Mouse (Mus musculus): ENCODE results near the gene Gm5936. TPM values are rescaled to one million over a fixed set of nuclear protein-coding genes. Genes with fewer than 3 reads are reported as not detected.

Gene Gm5936
- not detected for polyA plus RNA-seq (2017; shearing (Covaris generic))

DNA sequence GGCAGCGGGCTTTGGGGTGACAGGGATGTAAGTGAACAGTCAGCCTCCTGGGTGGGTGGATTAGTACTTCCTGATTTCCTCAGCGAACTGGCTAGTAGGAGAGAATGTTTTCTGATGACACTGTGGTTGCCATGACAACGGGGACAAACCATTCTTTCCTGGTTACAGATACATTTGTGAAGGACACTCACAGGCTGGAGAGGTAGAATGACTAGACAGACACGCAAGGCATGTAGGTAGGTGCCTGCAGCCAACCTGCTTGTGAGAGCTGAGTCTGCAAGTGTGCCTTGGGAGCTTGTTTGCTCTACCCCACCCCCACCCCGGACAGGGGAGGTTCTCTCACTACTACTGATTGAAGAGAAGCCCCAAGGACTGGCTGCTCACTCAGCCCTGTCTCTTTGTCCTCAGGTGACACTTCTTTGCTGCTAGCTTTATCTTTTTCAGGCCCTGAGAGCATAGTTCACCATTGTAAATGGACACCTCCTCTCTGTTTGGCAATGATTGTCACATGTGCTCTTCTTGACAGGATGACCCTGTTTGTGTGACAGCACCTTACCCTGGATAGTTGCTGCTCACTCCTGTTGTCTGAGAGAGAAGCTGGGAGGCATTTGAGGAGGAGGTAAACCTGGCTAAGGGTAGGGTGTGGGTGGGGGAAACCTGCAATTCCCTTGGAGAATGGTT, at the start of gene Gm5936:
Gene Gm5936 (plus strand): TSS at position 355 of the 681 bp plus-strand sequence.

Other genes starting within 250 kb of the Gm5936 start
- gene Olfr1325, start 244.5 kb upstream of the Gm5936 start, polyA plus RNA-seq (2017; shearing (Covaris generic)) = not detected
- not detected for gene Gm5640, start 191.6 kb upstream of the Gm5936 start, polyA plus RNA-seq (2017; shearing (Covaris generic))
- not detected for gene Gm6890, start 96.3 kb upstream of the Gm5936 start, polyA plus RNA-seq (2017; shearing (Covaris generic))
- 9.5 TPM for gene Gab3, start 248.3 kb downstream of the Gm5936 start, polyA plus RNA-seq (2017; shearing (Covaris generic))